15 mouse cellular contexts compared by ENCODE assay signal in genomic region chr10:123084900-123085641, GRCm38 (mm10). TPM values are rescaled to one million over a fixed set of nuclear protein-coding genes. Genes with fewer than 3 reads are reported as not detected.
DNase-seq lines count a peak whose midpoint lies in the region; ATAC-seq and TF ChIP-seq lines count a peak whose summit lies in the region.
"Had no signal": no experiment of that assay in that cellular context is flagged by ENCODE, and none has a peak within 500 bp of the region (broad histone marks: within the 10 kb centered on the region; RNA-seq: fewer than 3 reads in every experiment).

No protein-coding gene starts in this region.

- H3K4me1 ChIP-seq in forebrain, postnatal 0 days (ENCODE audit: insufficient read depth) = no peaks in the 10 kb centered on the region
- no peaks in the 10 kb centered on the region for H3K4me1 ChIP-seq in forebrain, embryonic 12.5 days

- no peak overlapping the region for H3K9ac ChIP-seq in forebrain, postnatal 0 days
- H3K9ac ChIP-seq in forebrain, embryonic 12.5 days = no peak overlapping the region

- H3K9me3 ChIP-seq in forebrain, postnatal 0 days (ENCODE audit: low read length) = no peaks in the 10 kb centered on the region
- H3K9me3 ChIP-seq in forebrain, embryonic 12.5 days = no peaks in the 10 kb centered on the region

- in situ Hi-C loops in Patski (cut with MboI; ENCODE audit: low pct_unique_long_range_greater_than_20kb) = loop anchor here (5.0 kb wide), 2 partner anchors 78 to 283 kb away; no protein-coding TSS in a partner anchor

- no peak for TF ChIP-seq CTCF in forebrain, postnatal 0 days (IDR thresholded peaks at IDR 0.05; ENCODE audit: low read depth)
- TF ChIP-seq CTCF in Patski (IDR thresholded peaks at IDR 0.05) = no peak

- WGBS in forebrain, postnatal 0 days = 58% methylated on average over 10 of the region's 10 CpGs
- WGBS in forebrain, embryonic 12.5 days = 70% methylated on average over 10 of the region's 10 CpGs

- ATAC-seq in forebrain, postnatal 0 days = peak; percentile 56
- ATAC-seq in forebrain, embryonic 12.5 days (ENCODE audit: low FRiP score) = no peak
- peak; percentile 35 for ATAC-seq in Patski
- ATAC-seq in megakaryocyte, adult 5-6 weeks (ENCODE audit: poor library complexity, severe bottlenecking) = peak; percentile 81
- ATAC-seq: intestine, postnatal 0 days had no signal

- no peaks in the 10 kb centered on the region for H3K36me3 ChIP-seq in forebrain, postnatal 0 days (ENCODE audit: insufficient read depth)
- H3K36me3 ChIP-seq in forebrain, embryonic 12.5 days (replicated peaks) = no peaks in the 10 kb centered on the region

- no peak overlapping the region for H3K27ac ChIP-seq in forebrain, postnatal 0 days (ENCODE audit: low read depth, low read length)
- no peak overlapping the region for H3K27ac ChIP-seq in forebrain, embryonic 12.5 days

- POLR2A ChIA-PET in Patski (lab: Charles Lee) = no interaction called here

- no peak for DNase-seq in forebrain, postnatal 0 days
- peak; percentile 14 to 32 for DNase-seq in layer of hippocampus, adult 18-20 months (ENCODE audit: low spot score in 2 of 2)
- DNase-seq in layer of hippocampus, adult 11-12 months (ENCODE audit: low spot score) = no peak
- no peak for DNase-seq in Patski (ENCODE audit: low read depth, low spot score)
- DNase-seq in cerebellum, postnatal 10 days = no peak
- no peak for DNase-seq in gastrocnemius, postnatal 25 days
- DNase-seq: adrenal gland, postnatal 14 days; cerebellum, adult 11 months; embryo, embryonic 11 days; lung, adult 18-20 months; right cerebral cortex, adult 18-20 months had no signal

- no peak overlapping the region for H3K4me3 ChIP-seq in forebrain, postnatal 0 days (ENCODE audit: low read depth, low read length)
- no peak overlapping the region for H3K4me3 ChIP-seq in forebrain, embryonic 12.5 days (replicated peaks)
- H3K4me3 ChIP-seq: erythroblast, embryonic 14.5 days had no signal

- CTCF ChIA-PET in Patski (lab: Charles Lee) = interaction anchor here (0.6 to 1.0 kb wide), 2 partner anchors 8 to 535 kb away, joined by 3 read pairs; no protein-coding TSS in a partner anchor

- H3K4me2 ChIP-seq in forebrain, postnatal 0 days (ENCODE audit: low read depth) = no peak overlapping the region
- H3K4me2 ChIP-seq in forebrain, embryonic 12.5 days = no peak overlapping the region

- no peaks in the 10 kb centered on the region for H3K27me3 ChIP-seq in forebrain, postnatal 0 days (ENCODE audit: insufficient read depth, low read length)
- no peaks in the 10 kb centered on the region for H3K27me3 ChIP-seq in forebrain, embryonic 12.5 days
- peaks cover 7% of the 10 kb centered on the region for H3K27me3 ChIP-seq in Patski

RNA-seq across cellular contexts. Expression of gene Mon2, which starts 8.8 kb away (rescaled TPM):
- total RNA-seq in forebrain, postnatal 0 days (2014; rRNA removed) = 41.3 and 58.7 TPM in 2 replicates
- 12.4 and 15.1 TPM in 2 replicates for polyA plus RNA-seq in forebrain, postnatal 0 days (2015; fragmentation: Nextera tagmentation; extraction: Ambion mirVana)
- 39.1 and 41.8 TPM in 2 replicates for polyA plus RNA-seq in forebrain, embryonic 12.5 days (2016; fragmentation: Nextera tagmentation; extraction: Ambion mirVana)
- total RNA-seq in layer of hippocampus, adult 18-20 months (2021) = 10 to 100 TPM; 90.8 to 92.6 TPM
- polyA plus RNA-seq in Patski (2021) = 66.9 TPM
- total RNA-seq in megakaryocyte, adult 5-6 weeks (2015) = 36.0 and 43.7 TPM in 2 replicates
- total RNA-seq in megakaryocyte, adult 5-6 weeks (2017) = 42.9 and 54.4 TPM in 2 replicates
- total RNA-seq in gastrocnemius, postnatal 25 days (2021) = 10 to 100 TPM; 29.3 to 33.6 TPM

Comparison
In these comparisons a context has a peak if more than half of its experiments do, and no peak if none do; other contexts are left out.
1. DNase-seq: peak in layer of hippocampus, adult 18-20 months (2 of 2); none in forebrain, postnatal 0 days (single experiment), layer of hippocampus, adult 11-12 months (single experiment), Patski (single experiment), cerebellum, postnatal 10 days (0 of 2) and gastrocnemius, postnatal 25 days (single experiment).